ENCODE assay signal across 8 mouse cellular contexts in the genomic region with DNA sequence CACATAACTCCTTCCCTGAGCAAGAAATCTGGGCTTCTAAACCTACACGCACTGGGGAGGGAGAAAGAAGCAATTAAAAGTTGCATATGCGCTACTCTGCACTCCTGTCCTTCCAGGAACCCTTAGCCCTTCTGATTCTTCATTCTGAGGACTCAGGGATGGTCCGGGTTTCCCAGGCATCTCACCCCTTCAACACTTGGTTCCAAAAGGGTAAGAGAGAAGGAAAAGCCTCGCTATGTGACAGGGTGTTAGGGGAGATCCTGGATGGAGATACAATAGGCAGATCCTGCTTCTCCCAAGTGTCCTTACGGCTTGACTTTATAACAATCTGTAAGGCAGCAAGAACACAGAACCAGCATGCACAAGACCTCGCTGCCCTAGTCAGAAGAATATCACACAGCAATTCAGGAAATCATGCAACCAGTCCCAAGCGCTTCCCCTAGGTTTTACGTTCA. TPM values are rescaled to one million over a fixed set of nuclear protein-coding genes. Genes with fewer than 3 reads are reported as not detected.
DNase-seq lines count a peak whose midpoint lies in the region; ATAC-seq lines count a peak whose summit lies in the region.

No protein-coding gene starts in this region.

- H3K4me2 ChIP-seq in kidney, embryonic 16.5 days (replicated peaks; ENCODE audit: low read depth, low read length): peak overlapping the region; percentile 80
- peak overlapping the region; percentile 62 for H3K4me2 ChIP-seq in embryonic facial prominence, embryonic 14.5 days (ENCODE audit: low read depth, low read length)
- peak overlapping the region; percentile 80 for H3K4me2 ChIP-seq in intestine, embryonic 14.5 days (ENCODE audit: low read length)
- peak overlapping the region; percentile 65 for H3K4me2 ChIP-seq in neural tube, embryonic 13.5 days

- H3K4me1 ChIP-seq in kidney, embryonic 16.5 days (ENCODE audit: insufficient read depth, low read length): peaks cover 98% of the 10 kb centered on the region
- H3K4me1 ChIP-seq in embryonic facial prominence, embryonic 14.5 days (ENCODE audit: control insufficient read depth, insufficient read depth, low read length): peaks cover 98% of the 10 kb centered on the region
- H3K4me1 ChIP-seq in intestine, embryonic 14.5 days (replicated peaks; ENCODE audit: control insufficient read depth, insufficient read depth, low read length): peaks cover 96% of the 10 kb centered on the region
- H3K4me1 ChIP-seq in neural tube, embryonic 13.5 days (replicated peaks): peaks cover 98% of the 10 kb centered on the region

- H3K9ac ChIP-seq in kidney, embryonic 16.5 days (replicated peaks; ENCODE audit: low read length): peak overlapping the region; percentile 38
- peak overlapping the region; percentile 63 for H3K9ac ChIP-seq in embryonic facial prominence, embryonic 14.5 days (ENCODE audit: low read depth, low read length)
- 0 out of 2 replicates have a peak overlapping the region, but pooled peaks have one; percentile 26 for H3K9ac ChIP-seq in intestine, embryonic 14.5 days (ENCODE audit: low read length)
- peak overlapping the region; percentile 80 for H3K9ac ChIP-seq in neural tube, embryonic 13.5 days

- no peak for ATAC-seq in kidney, embryonic 16.5 days (ENCODE audit: low FRiP score, low TSS enrichment)
- ATAC-seq in embryonic facial prominence, embryonic 14.5 days (ENCODE audit: low read depth): no peak
- no peak for ATAC-seq in intestine, embryonic 14.5 days (replicated peaks; ENCODE audit: low FRiP score, low TSS enrichment, low read depth)
- ATAC-seq in neural tube, embryonic 13.5 days (ENCODE audit: low read depth): no peak

- peak overlapping the region; percentile 100 for H3K27ac ChIP-seq in kidney, embryonic 16.5 days (ENCODE audit: low read length)
- peak overlapping the region; percentile 99 for H3K27ac ChIP-seq in embryonic facial prominence, embryonic 14.5 days (replicated peaks; ENCODE audit: low read depth, low read length)
- H3K27ac ChIP-seq in intestine, embryonic 14.5 days (ENCODE audit: low read depth): peak overlapping the region; percentile 100
- H3K27ac ChIP-seq in neural tube, embryonic 13.5 days (replicated peaks): peak overlapping the region; percentile 100

- DNase-seq in kidney, adult 9 months: no peak
- no peak for DNase-seq in embryonic facial prominence, embryonic 14.5 days (ENCODE audit: low spot score)
- DNase-seq in intestine, embryonic 14.5 days (ENCODE audit: low spot score): no peak
- no peak for DNase-seq in urinary bladder, adult 2 months (ENCODE audit: low spot score)
- no peak for DNase-seq in adrenal gland, adult 8-10 months
- DNase-seq in lung, postnatal 10 days: no peak

- H3K9me3 ChIP-seq in kidney, embryonic 16.5 days (ENCODE audit: low read length): no peaks in the 10 kb centered on the region
- no peaks in the 10 kb centered on the region for H3K9me3 ChIP-seq in embryonic facial prominence, embryonic 14.5 days (ENCODE audit: control insufficient read depth, low read length)
- no peaks in the 10 kb centered on the region for H3K9me3 ChIP-seq in intestine, embryonic 14.5 days (ENCODE audit: control insufficient read depth, low read length)
- H3K9me3 ChIP-seq in neural tube, embryonic 13.5 days: no peaks in the 10 kb centered on the region

- no peaks in the 10 kb centered on the region for H3K27me3 ChIP-seq in kidney, embryonic 16.5 days (ENCODE audit: insufficient read depth, low read length)
- no peaks in the 10 kb centered on the region for H3K27me3 ChIP-seq in embryonic facial prominence, embryonic 14.5 days (replicated peaks; ENCODE audit: control insufficient read depth, insufficient read depth, low read length)
- no peaks in the 10 kb centered on the region for H3K27me3 ChIP-seq in intestine, embryonic 14.5 days (replicated peaks; ENCODE audit: control insufficient read depth, insufficient read depth, low read length)
- H3K27me3 ChIP-seq in neural tube, embryonic 13.5 days: no peaks in the 10 kb centered on the region

- 19% methylated on average over 8 of the region's 8 CpGs for WGBS in kidney, embryonic 16.5 days
- WGBS in embryonic facial prominence, embryonic 14.5 days: 26% methylated on average over 8 of the region's 8 CpGs
- 34% methylated on average over 8 of the region's 8 CpGs for WGBS in intestine, embryonic 14.5 days
- WGBS in neural tube, embryonic 13.5 days: 13% methylated on average over 8 of the region's 8 CpGs

- no peaks in the 10 kb centered on the region; the same call in 1 of the 2 replicates for H3K36me3 ChIP-seq in kidney, embryonic 16.5 days (ENCODE audit: insufficient read depth, low read length)
- H3K36me3 ChIP-seq in embryonic facial prominence, embryonic 14.5 days (ENCODE audit: control insufficient read depth, insufficient read depth, low read length): peaks cover 11% of the 10 kb centered on the region
- H3K36me3 ChIP-seq in intestine, embryonic 14.5 days (ENCODE audit: control insufficient read depth, insufficient read depth, low read length): peaks cover 23% of the 10 kb centered on the region
- peaks cover 3% of the 10 kb centered on the region for H3K36me3 ChIP-seq in neural tube, embryonic 13.5 days

- H3K4me3 ChIP-seq in kidney, embryonic 16.5 days (ENCODE audit: low read length): peak overlapping the region; percentile 11; the same call in 1 of the 2 replicates
- peak overlapping the region; percentile 0 for H3K4me3 ChIP-seq in embryonic facial prominence, embryonic 14.5 days (ENCODE audit: low read depth, low read length)
- H3K4me3 ChIP-seq in intestine, embryonic 14.5 days (ENCODE audit: low read depth, low read length): no peak overlapping the region; the same call in 1 of the 2 replicates
- peak overlapping the region; percentile 35 for H3K4me3 ChIP-seq in neural tube, embryonic 13.5 days

RNA-seq across cellular contexts. Expression of a gene that starts 19.9 kb away (rescaled TPM):
- 58.2 and 69.4 TPM in 2 replicates for polyA plus RNA-seq in kidney, embryonic 16.5 days (2015; fragmentation: Nextera tagmentation; extraction: Ambion mirVana)
- polyA plus RNA-seq in embryonic facial prominence, embryonic 14.5 days (2014; fragmentation: Nextera tagmentation; extraction: Ambion mirVana): 28.6 and 32.7 TPM in 2 replicates
- 49.2 and 53.6 TPM in 2 replicates for polyA plus RNA-seq in intestine, embryonic 14.5 days (2014; fragmentation: Nextera tagmentation; extraction: Ambion mirVana)
- 69.0 and 73.2 TPM in 2 replicates for polyA plus RNA-seq in neural tube, embryonic 13.5 days (2015; fragmentation: Nextera tagmentation; extraction: Ambion mirVana)
- polyA plus RNA-seq in urinary bladder, adult 2 months (2012; rRNA removed): 35.3 and 46.7 TPM in 2 replicates
- 10 to 100 TPM; 51.7 to 94.5 (median 70.6) TPM for total RNA-seq in adrenal gland, adult 8-10 months (2022)

Comparison
In these comparisons a context has a peak if more than half of its experiments do, and no peak if none do; other contexts are left out.
1. H3K9ac ChIP-seq: peak in every context shown above with its lines; median percentile 80 in neural tube, embryonic 13.5 days; 63 in embryonic facial prominence, embryonic 14.5 days; 38 in kidney, embryonic 16.5 days; 26 in intestine, embryonic 14.5 days.